Mouse (Mus musculus) G1E (cell line): ENCODE results near the gene Cuedc2. TPM values are rescaled to one million over a fixed set of nuclear protein-coding genes. Genes with fewer than 3 reads are reported as not detected.
A peak's percentile ranks its signal among the peaks of the same experiment; 100 is the strongest.

Experiments
- ATAC-seq: 2 replicates; pipeline ENCODE4 v1.8.0; 2016; ENCODE audit warnings: mild to moderate bottlenecking; ENCODE audit not compliant: insufficient number of reproducible peaks, poor library complexity, low FRiP score, severe bottlenecking; ENCODE audit errors: extremely low read depth
- DNase-seq: peaks from one replicate; pipeline ENCODE4 v3.0.0; 2012; ENCODE audit warnings: low spot score
- H3K27me3 ChIP-seq: 2 replicates; pipeline ENCODE4 v1.6.1; 2012; ENCODE audit warnings: mild to moderate bottlenecking, low read length, inconsistent platforms; ENCODE audit not compliant: insufficient read depth
- H3K36me3 ChIP-seq: replicated peaks from 2 replicates; pipeline ENCODE3; 2012; ENCODE audit warnings: mild to moderate bottlenecking, inconsistent platforms
- H3K4me1 ChIP-seq: 2 replicates; pipeline ENCODE4 v1.6.1; 2012; ENCODE audit warnings: low read depth, low read length, inconsistent platforms, mixed read lengths; ENCODE audit not compliant: insufficient read depth
- H3K4me3 ChIP-seq: 2 replicates; pipeline ENCODE4 v1.5.1; 2012; ENCODE audit warnings: low read depth, mild to moderate bottlenecking, inconsistent platforms, low read length, moderate library complexity, mixed read lengths
- H3K9me3 ChIP-seq: replicated peaks from 2 replicates; pipeline ENCODE4 v1.6.1; 2012; ENCODE audit warnings: inconsistent platforms
- CTCF ChIP-seq: IDR thresholded peaks from 2 replicates; pipeline ENCODE4 v1.5.1; 2012; ENCODE audit warnings: low read depth, low read length, inconsistent platforms, mixed read lengths
- GATA1 ChIP-seq: IDR thresholded peaks from 2 replicates; pipeline ENCODE4 v1.6.1; 2012; ENCODE audit warnings: borderline replicate concordance, low read length, inconsistent platforms, mixed read lengths
- GATA2 ChIP-seq: IDR thresholded peaks from 2 replicates; pipeline ENCODE4 v1.6.1; 2012; ENCODE audit warnings: low read depth, low read length, inconsistent platforms, borderline replicate concordance
- POLR2AphosphoS5 ChIP-seq: IDR thresholded peaks from 2 replicates; pipeline ENCODE4 v1.6.1; 2012; ENCODE audit warnings: low read depth, low read length, inconsistent platforms; ENCODE audit not compliant: insufficient replicate concordance
- TAL1 ChIP-seq: conservative IDR thresholded peaks from 2 replicates; pipeline ENCODE4 v1.6.1; 2012; ENCODE audit warnings: low read depth, low read length, inconsistent platforms, mixed read lengths
- polyA plus RNA-seq: library from polyadenylated mRNA; stranded (reverse); fragments of >175 nt; gene quantifications from 2 replicates; pipeline ENCODE4 v1.2.3, GENCODE M21; 2012
- total RNA-seq, 2 experiments: library from RNA; stranded (forward) in 1 of 2; stranded (reverse) in 1 of 2; fragments of 200-1000 nt in 1 of 2; fragments of >200 nt in 1 of 2; fragmentation: Nextera tagmentation in 1 of 2; gene quantifications; 2 replicates each; pipeline ENCODE4 v1.2.3; 2014 to 2017

Gene Cuedc2
- total and polyA plus RNA-seq, 3 experiments, result 39.2 to 147 (median 142) TPM

DNA sequence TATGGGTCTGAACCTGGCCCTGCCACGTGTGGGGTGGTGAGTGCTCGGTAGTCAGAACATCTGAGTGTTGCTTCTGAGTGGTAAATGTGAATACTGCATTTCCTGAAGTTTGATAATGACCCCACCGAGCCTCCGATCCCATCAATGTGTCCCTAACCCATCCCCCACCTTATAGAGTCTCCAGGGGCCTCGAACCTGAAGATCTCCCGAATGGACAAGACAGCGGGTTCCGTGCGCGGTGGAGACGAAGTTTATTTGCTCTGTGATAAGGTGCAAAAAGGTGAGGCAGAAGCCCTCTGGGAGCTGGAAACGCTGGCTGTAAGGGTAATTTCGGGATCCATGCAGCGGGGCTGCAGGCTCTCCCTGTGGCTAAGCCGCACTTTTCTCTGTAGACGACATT is 30.7 kb downstream of the Cuedc2 start:
- H3K4me3 ChIP-seq, result no peak overlapping the region
- DNase-seq (no peak), ATAC-seq (no peak)
- TF ChIP-seq POLR2AphosphoS5, result no peak
- no peak for TF ChIP-seq TAL1
- TF ChIP-seq GATA1, result no peak
- TF ChIP-seq GATA2, result no peak
- no peak for TF ChIP-seq CTCF
- H3K4me1 ChIP-seq, result peaks cover 69% of the 10 kb centered on the region
- H3K27me3 ChIP-seq, result no peaks in the 10 kb centered on the region
- H3K9me3 ChIP-seq, result no peaks in the 10 kb centered on the region
- H3K36me3 ChIP-seq, result peaks cover 71% of the 10 kb centered on the region

DNA sequence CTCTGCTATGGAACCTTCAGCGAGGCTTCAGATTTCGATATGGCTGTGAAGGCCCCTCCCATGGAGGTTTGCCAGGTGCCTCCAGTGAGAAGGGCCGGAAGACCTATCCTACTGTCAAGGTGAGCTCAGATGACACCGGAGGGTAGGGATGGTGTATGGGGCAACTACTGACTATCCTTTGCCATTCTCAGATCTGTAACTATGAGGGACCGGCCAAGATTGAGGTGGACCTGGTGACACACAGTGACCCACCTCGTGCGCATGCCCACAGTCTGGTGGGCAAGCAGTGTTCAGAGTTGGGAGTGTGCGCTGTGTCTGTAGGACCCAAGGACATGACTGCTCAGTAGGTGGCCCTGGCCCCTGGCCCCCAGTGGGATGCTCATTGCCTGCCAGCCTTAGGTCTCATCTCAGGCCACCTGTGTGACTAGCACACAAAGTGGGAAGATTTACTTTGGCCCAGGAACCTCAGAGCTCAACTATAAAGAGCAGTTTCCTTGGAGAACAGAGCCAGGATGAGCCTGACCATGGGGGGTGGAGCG is 31.7 kb downstream of the Cuedc2 start:
- TF ChIP-seq GATA2, result no peak
- TF ChIP-seq GATA1, result no peak
- TF ChIP-seq TAL1, result no peak
- TF ChIP-seq POLR2AphosphoS5, result no peak
- TF ChIP-seq CTCF, result no peak
- H3K36me3 ChIP-seq, result peaks cover 62% of the 10 kb centered on the region
- ATAC-seq, result no peak
- peaks cover 63% of the 10 kb centered on the region for H3K4me1 ChIP-seq
- no peak overlapping the region; the same call in 1 of the 2 replicates for H3K4me3 ChIP-seq
- no peak for DNase-seq
- H3K9me3 ChIP-seq, result no peaks in the 10 kb centered on the region
- no peaks in the 10 kb centered on the region for H3K27me3 ChIP-seq

DNA sequence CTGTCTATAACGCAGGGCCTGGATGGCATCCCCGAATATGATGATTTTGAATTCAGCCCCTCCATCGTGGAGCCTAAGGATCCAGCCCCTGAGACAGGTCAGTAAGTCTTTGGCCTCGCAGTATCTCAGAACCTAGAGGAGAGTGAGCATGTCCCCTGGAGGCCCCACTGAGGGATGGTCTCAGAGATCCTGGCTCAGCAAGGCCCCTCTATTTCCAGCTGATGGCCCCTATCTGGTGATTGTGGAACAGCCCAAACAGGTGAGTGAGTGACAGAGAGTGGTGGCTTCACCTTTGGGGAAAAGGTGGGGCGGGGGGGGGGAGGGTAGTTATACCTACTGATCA is 32.3 kb downstream of the Cuedc2 start:
- ATAC-seq (no peak), DNase-seq (no peak)
- H3K4me1 ChIP-seq, result peaks cover 63% of the 10 kb centered on the region
- H3K9me3 ChIP-seq, result no peaks in the 10 kb centered on the region
- no peak for TF ChIP-seq GATA2
- TF ChIP-seq GATA1, result no peak
- no peak for TF ChIP-seq TAL1
- TF ChIP-seq CTCF, result no peak
- TF ChIP-seq POLR2AphosphoS5, result no peak
- peak overlapping the region; percentile 89 for H3K4me3 ChIP-seq
- H3K27me3 ChIP-seq, result no peaks in the 10 kb centered on the region
- H3K36me3 ChIP-seq, result peaks cover 56% of the 10 kb centered on the region

DNA sequence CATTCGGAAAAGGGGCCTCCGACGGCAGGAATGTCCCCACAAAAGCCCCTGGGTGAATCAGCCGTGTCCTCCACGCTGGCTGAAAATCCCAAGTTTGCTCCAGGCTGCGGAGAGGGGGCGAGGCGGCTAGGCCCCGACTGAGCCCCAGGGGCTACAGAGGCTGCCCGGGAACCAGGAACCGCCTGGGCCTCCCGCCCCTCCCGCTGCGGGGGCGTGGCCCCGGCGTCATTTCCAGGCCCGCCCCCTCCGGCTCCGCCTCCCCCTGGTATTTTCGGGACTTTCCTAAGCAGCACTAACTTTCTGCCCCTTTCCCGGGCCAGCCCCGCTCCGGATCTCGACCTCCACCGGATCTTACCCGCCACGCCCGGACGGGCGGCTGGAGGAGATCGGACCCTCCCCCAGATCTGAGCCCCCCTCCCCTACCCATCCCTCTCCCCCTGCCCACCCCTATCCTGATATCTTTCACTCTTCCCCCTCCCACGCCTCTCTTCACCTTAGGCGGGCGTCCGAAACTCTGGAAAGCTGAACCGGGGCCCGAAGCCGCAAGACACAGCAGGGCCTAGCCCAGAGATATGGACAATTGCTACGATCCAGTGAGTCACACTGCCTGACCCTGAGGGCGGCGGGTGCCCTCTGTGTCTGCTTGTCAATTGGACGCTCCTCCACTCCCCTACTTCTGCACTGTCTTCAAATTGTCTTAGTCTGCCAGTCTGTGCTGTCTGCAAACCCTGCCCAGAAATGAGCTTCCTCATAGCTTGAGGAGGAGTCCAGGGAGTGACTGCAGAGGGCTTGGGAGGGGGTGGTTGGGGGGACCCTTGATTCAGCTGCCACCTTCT is 32.9 kb downstream of the Cuedc2 start:
- peaks cover 63% of the 10 kb centered on the region for H3K4me1 ChIP-seq
- TF ChIP-seq POLR2AphosphoS5, result no peak
- TF ChIP-seq GATA2, result no peak
- no peak for TF ChIP-seq CTCF
- no peak for TF ChIP-seq GATA1
- TF ChIP-seq TAL1, result no peak
- peaks cover under 1% of the 10 kb centered on the region; the same call in 1 of the 2 replicates for H3K27me3 ChIP-seq
- ATAC-seq (0 out of 2 replicates have a peak, but pooled peaks have one; percentile 37), DNase-seq (peak; percentile 92)
- H3K9me3 ChIP-seq, result no peaks in the 10 kb centered on the region
- peaks cover 50% of the 10 kb centered on the region for H3K36me3 ChIP-seq
- H3K4me3 ChIP-seq, result peak overlapping the region; percentile 89

DNA sequence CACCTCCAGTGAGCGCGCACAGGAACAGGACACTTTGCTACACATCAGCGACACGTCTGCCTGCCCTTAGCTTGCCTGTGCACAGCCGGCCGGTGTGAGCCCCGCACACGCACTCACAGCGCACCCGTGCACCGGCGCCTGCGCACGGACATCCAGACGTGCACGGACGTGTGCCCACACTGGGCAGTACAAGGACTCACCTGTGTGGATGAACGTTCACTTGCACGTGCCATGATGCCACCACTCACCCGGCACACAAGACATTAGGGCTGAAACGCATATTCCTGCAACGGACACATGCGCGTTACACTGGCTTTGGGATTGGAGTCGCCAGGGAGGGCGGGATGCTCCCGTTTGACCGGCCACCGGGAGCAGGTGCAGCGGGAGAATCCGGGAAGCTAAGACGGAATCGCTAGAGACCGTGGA is 33.6 kb downstream of the Cuedc2 start:
- no peak for ATAC-seq
- H3K27me3 ChIP-seq, result peaks cover 5% of the 10 kb centered on the region; the same call in 1 of the 2 replicates
- peaks cover 62% of the 10 kb centered on the region for H3K4me1 ChIP-seq
- peak overlapping the region; percentile 89 for H3K4me3 ChIP-seq
- TF ChIP-seq CTCF, result no peak
- no peak for TF ChIP-seq POLR2AphosphoS5
- TF ChIP-seq GATA2, result no peak
- no peak for TF ChIP-seq GATA1
- TF ChIP-seq TAL1, result no peak
- peaks cover 43% of the 10 kb centered on the region for H3K36me3 ChIP-seq
- no peak for DNase-seq
- no peaks in the 10 kb centered on the region for H3K9me3 ChIP-seq

DNA sequence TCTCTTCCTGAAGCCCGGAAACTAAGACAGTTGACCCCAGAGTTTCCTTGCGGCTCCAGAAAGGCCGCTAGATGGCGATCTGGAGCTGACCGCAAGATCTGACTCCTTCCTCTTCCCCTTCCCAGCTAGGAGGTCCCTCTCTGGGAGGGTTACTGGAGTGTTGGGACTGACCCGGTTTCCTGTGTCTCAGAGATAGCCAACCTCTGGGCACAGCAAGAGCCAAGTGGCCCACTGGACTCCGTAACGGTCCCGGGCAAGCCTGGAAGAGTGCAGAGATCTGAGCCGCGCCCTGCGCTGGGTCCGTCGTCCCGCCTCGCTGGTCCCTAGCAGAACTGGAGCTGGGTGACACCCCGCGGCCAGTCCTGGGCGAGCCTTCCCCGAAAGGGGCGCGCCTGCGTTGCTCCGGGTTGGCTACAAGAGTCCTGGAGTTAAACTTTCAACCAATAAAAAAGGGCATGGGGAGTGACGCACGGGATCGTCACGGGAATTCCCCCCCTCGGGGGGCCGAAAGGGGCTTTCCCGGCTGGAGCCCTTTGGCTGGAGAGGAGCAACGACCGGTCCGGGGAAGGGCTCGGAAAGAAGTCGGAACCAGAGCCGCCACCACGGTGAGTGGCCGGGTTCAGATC is 34.2 kb downstream of the Cuedc2 start, which contains the start of gene Nfkb2:
Nfkb2 (plus strand) TSS at position 105 of the 626 bp plus-strand sequence.
- ATAC-seq, result peak; percentile 76
- peaks cover 37% of the 10 kb centered on the region for H3K36me3 ChIP-seq

More for the DNA sequence above, 34.2 kb downstream of the Cuedc2 start, which contains the start of gene Nfkb2:
- H3K9me3 ChIP-seq, result no peaks in the 10 kb centered on the region
- DNase-seq, result peak; percentile 98
- peak within 1 kb of the TSS; percentile 89 for H3K4me3 ChIP-seq
- peaks cover 5% of the 10 kb centered on the region; the same call in 1 of the 2 replicates for H3K27me3 ChIP-seq
- TF ChIP-seq TAL1 (no peak), CTCF (peak; percentile 85)
- peaks cover 56% of the 10 kb centered on the region for H3K4me1 ChIP-seq
